Mouse (Mus musculus): Measurements from ENCODE around the gene Myo16. TPM values are rescaled to one million over a fixed set of nuclear protein-coding genes. Genes with fewer than 3 reads are reported as not detected.

Myo16 gene
- total and polyA plus RNA-seq, 3 experiments, result not detected

- TF ChIP-seq ZMIZ1 (IDR thresholded peaks at IDR 0.05; ENCODE audit: low read depth, low read length) (no peak), ZNF384 (IDR thresholded peaks at IDR 0.05; ENCODE audit: low read depth, low read length) (no peak), MYB (IDR thresholded peaks at IDR 0.05; ENCODE audit: low read depth, low read length) (no peak), MAFK (IDR thresholded peaks at IDR 0.05; ENCODE audit: borderline replicate concordance, low read depth, low read length) (no peak), TCF12 (IDR thresholded peaks at IDR 0.05; ENCODE audit: low read depth, low read length) (no peak), ELF1 (IDR thresholded peaks at IDR 0.05; ENCODE audit: low read depth, low read length) (no peak), BHLHE40 (IDR thresholded peaks at IDR 0.05; ENCODE audit: borderline replicate concordance, low read depth, low read length) (no peak), EP300 (IDR thresholded peaks at IDR 0.05; ENCODE audit: low read depth in 1 of 2, low read length in 2 of 2) (no peak), HCFC1 (IDR thresholded peaks at IDR 0.05; ENCODE audit: low read depth, low read length) (no peak), SIN3A (IDR thresholded peaks at IDR 0.05; ENCODE audit: low read length) (no peak), UBTF (IDR thresholded peaks at IDR 0.05; ENCODE audit: borderline replicate concordance, insufficient read depth, low read depth, low read length) (no peak), MAZ (IDR thresholded peaks at IDR 0.05; ENCODE audit: low read depth, low read length) (no peak), MXI1 (IDR thresholded peaks at IDR 0.05; ENCODE audit: low read depth, low read length) (no peak), MYC (IDR thresholded peaks at IDR 0.05; ENCODE audit: low read depth, low read length) (no peak), KAT2A (conservative IDR thresholded peaks at IDR 0.05; ENCODE audit: low read depth, low read length) (no peak), ETS1 (IDR thresholded peaks at IDR 0.05; ENCODE audit: low read depth, low read length) (no peak), TBP (IDR thresholded peaks at IDR 0.05; ENCODE audit: low read depth, low read length) (no peak), CTCF (IDR thresholded peaks at IDR 0.05 in 2 of 3, conservative IDR thresholded peaks at IDR 0.05 in 1 of 3; ENCODE audit: control insufficient read depth in 1 of 3, insufficient read depth in 1 of 3, low read depth in 2 of 3, low read length in 3 of 3, poor library complexity in 1 of 3, severe bottlenecking in 1 of 3) (no peak), RCOR1 (IDR thresholded peaks at IDR 0.05; ENCODE audit: low read depth, low read length) (no peak), POLR2AphosphoS2 (IDR thresholded peaks at IDR 0.05; ENCODE audit: low read length) (no peak)
- DNase-seq (ENCODE audit: low read depth, low spot score), result no peak
- Histone ChIP-seq H3K36me3 (ENCODE audit: control insufficient read depth in 1 of 2, insufficient read depth in 2 of 2, low read length in 2 of 2) (no peaks in the 10 kb centered on the region), H3K4me1 (ENCODE audit: control insufficient read depth in 1 of 2, insufficient read depth in 2 of 2, low read length in 2 of 2) (no peaks in the 10 kb centered on the region), H3K9ac (ENCODE audit: control insufficient read depth, low read depth, low read length, poor library complexity, severe bottlenecking) (no peak overlapping the region), H3K4me3 (ENCODE audit: control insufficient read depth in 1 of 2, insufficient read depth in 1 of 2, low read depth in 2 of 2, low read length in 2 of 2) (no peak overlapping the region), H3K27me3 (ENCODE audit: control insufficient read depth in 1 of 2, insufficient read depth in 2 of 2, low read length in 2 of 2) (no peaks in the 10 kb centered on the region), H3K27ac (ENCODE audit: control insufficient read depth, low read depth, low read length) (no peak overlapping the region), H3K9me3 (replicated peaks; ENCODE audit: insufficient read depth, low read length) (no peaks in the 10 kb centered on the region), H3K79me2 (ENCODE audit: control insufficient read depth, insufficient read depth, low read length, poor library complexity) (no peaks in the 10 kb centered on the region)
Measured at GRCm38 (mm10) chr8:10413881-10414280, 260.2 kb downstream of the Myo16 start.

- Histone ChIP-seq H3K4me1 (ENCODE audit: control insufficient read depth in 1 of 2, insufficient read depth in 2 of 2, low read length in 2 of 2) (no peaks in the 10 kb centered on the region), H3K36me3 (ENCODE audit: control insufficient read depth in 1 of 2, insufficient read depth in 2 of 2, low read length in 2 of 2) (no peaks in the 10 kb centered on the region)
- peak; percentile 68 for DNase-seq (ENCODE audit: low read depth, low spot score)
Measured at GRCm38 (mm10) chr8:10414684-10415212, 261.0 kb downstream of the Myo16 start.

More at GRCm38 (mm10) chr8:10414684-10415212, 261.0 kb downstream of the Myo16 start:
- Histone ChIP-seq H3K27ac (ENCODE audit: control insufficient read depth, low read depth, low read length) (no peak overlapping the region), H3K27me3 (ENCODE audit: control insufficient read depth in 1 of 2, insufficient read depth in 2 of 2, low read length in 2 of 2) (no peaks in the 10 kb centered on the region), H3K9ac (ENCODE audit: control insufficient read depth, low read depth, low read length, poor library complexity, severe bottlenecking) (no peak overlapping the region), H3K9me3 (replicated peaks; ENCODE audit: insufficient read depth, low read length) (no peaks in the 10 kb centered on the region), H3K4me3 (ENCODE audit: control insufficient read depth in 1 of 2, insufficient read depth in 1 of 2, low read depth in 2 of 2, low read length in 2 of 2) (no peak overlapping the region), H3K79me2 (ENCODE audit: control insufficient read depth, insufficient read depth, low read length, poor library complexity) (no peaks in the 10 kb centered on the region)
- TF ChIP-seq ZC3H11A (IDR thresholded peaks at IDR 0.05; ENCODE audit: low read depth, low read length) (peak; percentile 75), E2F4 (IDR thresholded peaks at IDR 0.05; ENCODE audit: borderline replicate concordance, low read depth, low read length) (no peak), RAD21 (IDR thresholded peaks at IDR 0.05; ENCODE audit: low read depth, low read length) (peak; percentile 86), CTCF (IDR thresholded peaks at IDR 0.05 in 2 of 3, conservative IDR thresholded peaks at IDR 0.05 in 1 of 3; ENCODE audit: control insufficient read depth in 1 of 3, insufficient read depth in 1 of 3, low read depth in 2 of 3, low read length in 3 of 3, poor library complexity in 1 of 3, severe bottlenecking in 1 of 3) (peak; percentile 84 to 88 (median 88)), MAFK (IDR thresholded peaks at IDR 0.05; ENCODE audit: borderline replicate concordance, low read depth, low read length) (no peak), SMC3 (IDR thresholded peaks at IDR 0.05; ENCODE audit: low read depth, low read length) (peak; percentile 80), ZNF384 (IDR thresholded peaks at IDR 0.05; ENCODE audit: low read depth, low read length) (0 out of 2 replicates have a peak, but pooled peaks have one; percentile 4)
